Mouse (Mus musculus) left cerebral cortex, postnatal 25 days (tissue): Measurements from ENCODE around the gene Pxk. TPM values are rescaled to one million over a fixed set of nuclear protein-coding genes. Genes with fewer than 3 reads are reported as not detected.

Experiments
- DNase-seq, 2 experiments: peaks; one replicate each; pipeline ENCODE4 v3.0.0; 2022; ENCODE audit warnings: low spot score in 2 of 2, mixed read lengths in 1 of 2
- intact Hi-C: fragments of 180-260 bp; cut with DNase I; formaldehyde crosslinking; loops from one replicate; pipeline ENCODE4 v1.15.1; 2025
- total RNA-seq, 2 experiments: library from RNA; stranded (reverse); gene quantifications; 2 replicates each; pipeline ENCODE4 v1.2.3; 2021

Gene Pxk
- total RNA-seq, 2 experiments from 2014 or later: 30.2 to 33.4 TPM

DNA sequence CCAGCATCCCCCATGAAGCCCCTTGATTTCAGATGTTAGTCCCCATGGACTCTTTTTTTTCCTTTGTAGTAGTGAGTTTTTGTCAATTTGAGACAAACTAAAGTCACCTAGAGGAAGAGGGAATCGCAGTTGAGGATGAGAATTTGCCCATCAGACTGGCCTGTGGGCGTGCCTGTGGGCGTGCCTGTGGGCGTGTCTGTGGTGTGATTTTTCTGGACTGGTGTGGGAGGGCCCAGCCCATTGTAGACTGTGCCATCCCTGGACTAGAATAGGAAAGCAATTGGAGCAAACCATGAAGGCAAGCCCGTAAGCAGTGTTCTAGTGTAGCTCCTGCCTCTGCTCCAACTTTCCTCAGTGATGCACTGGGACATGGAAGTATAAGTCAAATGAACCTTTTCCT is 78.2 kb downstream of the Pxk start:
- intact Hi-C loops: no loop called here
- DNase-seq: no peak

DNA sequence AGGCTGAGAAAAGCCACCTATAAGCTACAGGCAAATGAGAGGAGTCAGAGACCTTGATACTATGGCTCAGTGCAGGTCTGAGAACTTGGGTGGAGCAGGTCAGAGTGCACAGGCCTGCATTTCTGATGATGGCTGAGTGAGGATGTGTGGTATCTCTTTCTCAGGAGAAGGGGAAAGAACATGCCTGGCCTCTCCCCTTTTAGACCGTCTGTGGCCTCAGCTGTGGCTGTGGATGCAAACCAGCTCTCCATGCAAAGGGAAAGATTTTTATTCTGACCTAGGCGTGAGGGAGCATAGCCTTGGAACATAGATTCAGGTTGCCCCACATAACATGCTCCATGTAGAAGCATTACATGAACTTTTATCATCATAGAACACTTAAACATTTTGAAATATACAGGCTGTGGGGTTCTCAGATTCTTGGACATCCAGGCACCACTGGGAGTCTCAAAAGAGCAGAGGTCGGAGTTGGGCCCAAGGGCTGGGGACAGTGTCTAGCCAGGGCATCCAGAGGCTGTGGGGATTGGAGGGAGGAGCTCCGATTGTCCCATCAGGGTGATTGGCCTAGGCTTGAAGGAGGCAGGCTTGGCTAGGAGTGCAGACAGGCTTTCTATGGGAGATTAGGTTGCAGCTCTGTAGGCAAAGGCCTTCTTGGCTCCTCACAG is 82.5 kb downstream of the Pxk start:
- DNase-seq: no peak
- intact Hi-C loops: loop anchor here (5.0 kb wide), 2 partner anchors 67 to 167 kb away; no protein-coding TSS in a partner anchor

DNA sequence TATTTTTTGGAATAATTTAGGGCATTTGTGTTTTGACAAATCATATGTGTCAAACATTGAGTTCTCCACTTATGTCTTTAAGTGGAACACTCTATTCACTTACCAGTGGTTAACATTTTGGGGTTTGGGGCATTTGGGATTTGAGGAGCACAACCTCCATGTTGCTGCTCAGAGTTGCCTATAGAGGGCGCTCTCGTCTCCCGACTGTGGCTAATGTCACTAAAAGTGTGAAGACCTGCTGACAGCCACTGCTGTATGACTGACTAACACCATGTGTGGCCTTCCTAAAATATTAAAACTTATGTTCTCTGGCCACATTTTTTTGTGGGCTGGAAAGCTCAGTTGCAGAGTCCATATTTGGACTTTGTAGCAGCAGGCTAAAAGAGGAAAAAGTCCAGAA is 85.3 kb downstream of the Pxk start:
- intact Hi-C loops: loop anchor here (5.0 kb wide), 2 partner anchors 64 to 164 kb away; no protein-coding TSS in a partner anchor
- peak in 1 of 2 experiments; percentile 28 for DNase-seq

DNA sequence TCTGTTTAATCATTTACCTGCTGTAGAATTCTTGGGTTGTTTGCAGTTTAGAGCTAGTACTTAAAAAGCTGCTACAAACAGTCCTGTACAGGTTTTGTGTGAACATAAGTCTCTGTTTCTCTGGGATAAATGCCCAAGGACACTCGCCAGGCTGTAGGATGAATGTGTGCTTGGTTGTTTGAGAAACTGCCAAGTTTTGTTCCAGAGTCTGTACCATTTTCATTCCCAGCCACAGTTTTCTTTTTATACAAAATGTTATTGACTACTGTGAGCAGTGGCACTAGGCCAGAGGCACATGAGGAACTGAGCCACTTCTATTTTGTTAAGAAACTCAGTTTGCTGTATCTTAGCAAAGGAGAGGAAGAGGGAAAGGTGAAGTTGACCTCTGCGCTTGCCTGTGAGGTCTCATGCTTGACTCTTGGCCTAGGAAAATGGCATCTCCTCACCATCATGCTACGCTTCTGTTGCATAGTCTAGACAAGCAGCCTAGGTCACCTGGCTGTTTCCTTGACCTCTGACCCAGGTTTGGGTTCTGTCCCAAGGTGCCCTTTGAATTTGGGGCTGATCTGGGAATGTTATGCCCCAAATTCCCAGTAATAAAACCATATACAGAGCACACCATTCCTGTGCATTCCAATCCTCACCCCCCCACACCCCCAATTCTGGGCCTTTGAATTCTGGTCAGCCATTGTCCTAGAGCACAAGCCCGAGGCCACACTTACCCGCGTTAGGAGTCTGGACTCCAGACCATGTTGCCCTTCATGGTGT is 88.5 kb downstream of the Pxk start:
- peak; percentile 75 to 96 for DNase-seq
- intact Hi-C loops: loop anchor here (1.0 kb wide), 1 partner anchor 23 kb away; no protein-coding TSS in a partner anchor

DNA sequence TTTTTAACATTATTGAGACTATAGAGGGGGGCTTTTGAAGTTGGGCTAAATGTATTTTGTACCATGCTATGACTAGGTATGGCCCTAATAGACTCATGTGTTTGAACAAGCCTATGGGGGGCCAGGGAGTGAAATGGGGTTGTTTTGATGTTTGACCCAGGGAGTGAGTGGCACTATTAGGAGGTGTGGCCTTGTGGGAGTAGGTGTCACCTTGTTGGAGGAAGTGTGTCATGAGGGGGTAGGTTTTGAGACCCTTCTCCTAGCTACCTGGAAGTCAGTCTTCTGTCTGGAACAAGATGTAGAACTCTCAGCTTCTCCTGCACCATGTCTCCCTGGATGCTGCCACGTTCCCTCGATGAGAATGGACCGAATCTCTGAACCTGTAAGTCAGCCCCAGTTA is 92.5 kb downstream of the Pxk start:
- intact Hi-C loops: no loop called here
- no peak for DNase-seq

DNA sequence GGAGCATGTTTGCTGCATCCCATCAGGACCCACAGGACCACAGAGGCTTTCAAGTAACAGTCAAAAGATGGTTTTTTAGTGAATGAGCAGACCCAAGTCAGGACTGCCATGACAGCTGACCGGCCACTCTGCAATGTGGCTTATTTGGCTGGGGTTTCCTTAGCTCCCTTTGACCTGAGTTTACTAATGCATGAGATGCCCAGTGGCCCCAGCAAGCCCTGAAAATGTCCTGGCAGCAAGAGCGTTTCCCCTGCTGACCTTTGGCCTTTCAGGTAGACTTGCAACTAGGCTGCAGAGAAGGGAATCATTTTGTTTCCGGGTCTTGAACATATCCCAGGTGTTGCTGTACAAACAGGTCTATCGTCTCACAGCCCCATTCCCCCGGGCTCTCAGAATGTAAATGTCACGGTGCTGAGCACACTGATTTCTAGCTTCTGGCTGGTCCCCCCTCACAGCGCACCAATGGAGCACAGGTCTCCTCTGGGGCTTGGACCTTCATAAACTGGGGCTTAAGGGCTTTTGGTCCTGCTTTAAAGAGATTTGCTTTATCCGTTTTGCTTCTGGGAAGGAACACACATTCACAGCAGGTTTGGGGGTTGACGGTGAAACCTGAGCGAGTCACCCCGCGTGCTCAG is 93.4 kb downstream of the Pxk start:
- DNase-seq: no peak
- intact Hi-C loops: no loop called here

DNA sequence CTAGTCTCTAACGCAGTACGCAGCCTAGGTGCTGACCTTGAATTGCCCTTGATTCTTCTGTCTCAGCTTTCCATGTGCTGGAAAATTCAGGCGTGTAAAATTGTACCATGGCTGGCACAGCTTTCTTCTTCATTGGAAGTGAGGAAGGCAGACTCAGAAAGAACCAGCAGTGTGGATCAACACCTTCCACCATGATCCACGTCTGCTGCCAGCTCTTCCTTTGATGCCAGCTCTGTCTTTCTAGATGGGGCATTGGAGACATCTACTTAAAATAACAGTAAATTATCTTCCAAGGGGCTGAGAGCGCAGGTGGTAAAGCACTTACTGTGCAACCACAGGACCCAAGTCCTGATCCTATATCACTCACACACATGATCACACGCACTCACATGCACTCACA is 94.7 kb downstream of the Pxk start:
- no peak for DNase-seq
- intact Hi-C loops: no loop called here

DNA sequence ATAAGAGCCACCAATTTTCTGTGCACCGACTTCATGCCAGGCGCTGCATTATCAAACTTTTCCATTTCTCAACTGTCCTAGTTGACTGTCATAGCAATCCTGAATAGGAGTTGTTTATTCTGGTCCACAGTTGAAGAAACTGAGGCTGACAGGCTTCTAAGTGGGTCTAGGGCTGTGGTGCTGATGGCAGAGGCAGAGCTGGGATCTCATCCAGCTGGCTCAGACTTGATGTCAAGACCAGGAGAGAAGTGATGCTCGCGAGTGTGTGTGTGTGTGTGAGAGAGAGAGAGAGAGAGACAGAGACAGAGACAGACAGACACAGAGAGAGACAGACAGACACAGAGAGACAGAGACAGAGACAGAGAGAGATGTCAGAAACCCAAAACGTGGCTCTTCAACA is 102.8 kb downstream of the Pxk start:
- intact Hi-C loops: no loop called here
- no peak for DNase-seq

DNA sequence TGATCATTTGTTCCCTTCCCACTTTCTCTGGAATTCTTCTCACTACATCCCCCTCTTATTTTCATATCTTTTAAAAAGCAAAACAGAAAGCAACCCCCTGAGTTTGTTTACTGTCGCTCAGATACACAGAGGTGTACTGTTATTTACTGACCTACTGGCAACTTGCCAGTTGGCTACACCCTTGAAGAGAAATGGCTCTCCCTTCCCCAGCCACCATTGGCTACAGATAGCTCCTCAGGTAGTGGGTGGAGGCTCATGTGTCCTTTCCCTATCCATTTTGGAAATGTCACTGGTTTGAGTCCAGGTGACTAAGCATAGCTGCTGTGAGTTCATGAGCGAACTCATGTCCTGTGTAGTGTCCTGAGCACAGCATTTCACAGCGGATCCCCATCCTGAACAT is 103.7 kb downstream of the Pxk start:
- intact Hi-C loops: no loop called here
- DNase-seq: no peak

DNA sequence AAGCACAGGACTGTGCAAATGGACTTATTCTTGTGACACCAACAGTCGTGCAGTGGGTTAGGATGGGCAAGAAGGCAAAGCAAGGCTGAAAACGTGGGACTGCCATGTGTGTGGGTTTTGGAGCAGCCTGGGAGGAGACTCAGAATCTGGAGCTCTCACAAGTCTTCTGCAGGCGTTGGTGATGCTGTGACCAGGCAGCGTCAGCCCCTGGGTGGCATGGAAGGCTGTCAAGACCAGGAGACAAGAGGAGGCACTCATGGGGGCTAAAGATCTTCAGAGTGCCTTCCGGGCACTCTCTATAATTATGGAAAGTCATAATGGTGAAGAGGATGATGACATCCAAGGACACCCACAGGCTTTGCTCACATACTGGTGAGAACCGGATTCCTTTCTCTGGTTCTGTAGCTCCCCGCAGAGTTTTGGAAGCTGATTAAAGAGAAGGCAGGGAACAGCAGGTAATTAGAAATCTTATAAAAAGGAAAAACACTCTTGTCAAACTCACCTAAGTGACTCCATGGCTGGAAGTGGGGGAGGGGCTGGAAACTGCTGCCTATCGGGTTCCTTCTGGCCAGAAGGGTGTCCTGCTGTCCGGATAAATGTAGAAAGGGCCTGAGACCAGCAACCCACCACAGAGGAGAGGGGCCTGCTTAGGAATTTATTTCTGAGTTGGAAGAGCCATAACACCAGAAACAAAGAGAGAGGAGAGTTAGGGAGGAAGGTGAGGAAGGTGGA is 108.3 kb downstream of the Pxk start:
- DNase-seq: peak in 1 of 2 experiments; percentile 72
- intact Hi-C loops: no loop called here

DNA sequence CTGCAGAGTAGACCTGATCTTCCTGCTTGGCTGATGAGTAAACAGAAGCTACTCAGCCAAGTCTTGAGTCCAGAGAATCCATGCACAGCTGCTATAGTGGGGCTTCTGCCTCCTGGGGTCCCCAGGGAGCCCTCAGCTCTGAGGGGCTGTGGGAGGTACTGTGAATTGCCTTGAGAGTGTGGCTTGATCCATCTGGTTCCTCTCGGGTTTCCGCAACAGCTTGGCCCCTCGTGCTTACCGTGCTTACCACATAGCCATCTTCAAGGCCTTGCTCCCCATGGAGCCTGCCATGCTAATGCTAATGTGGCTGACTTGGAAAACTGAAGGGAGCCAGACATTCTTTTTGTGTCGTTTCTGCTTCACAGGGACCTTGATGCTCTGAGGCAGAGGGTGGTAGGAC is 109.1 kb downstream of the Pxk start:
- no peak for DNase-seq
- intact Hi-C loops: no loop called here

DNA sequence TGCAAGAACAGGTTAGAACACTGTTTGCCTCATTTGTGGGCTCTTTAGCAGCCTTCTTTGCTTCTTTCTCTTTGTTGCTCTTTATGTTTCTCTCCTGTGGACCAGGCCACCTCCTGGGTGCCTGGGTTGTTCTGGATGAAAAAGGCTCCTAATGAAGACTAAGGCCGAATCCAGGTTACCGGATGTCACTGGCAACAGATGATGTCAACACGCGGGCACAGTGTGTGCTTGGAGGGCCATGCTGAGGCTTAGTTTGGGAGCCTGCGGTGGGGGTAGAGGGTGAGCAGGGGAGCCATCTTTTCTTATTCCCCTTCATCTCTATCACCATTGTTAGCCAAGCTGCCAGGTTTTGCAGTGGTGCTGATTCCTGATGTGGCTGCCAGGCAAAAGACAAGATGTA is 109.5 kb downstream of the Pxk start:
- intact Hi-C loops: no loop called here

DNA sequence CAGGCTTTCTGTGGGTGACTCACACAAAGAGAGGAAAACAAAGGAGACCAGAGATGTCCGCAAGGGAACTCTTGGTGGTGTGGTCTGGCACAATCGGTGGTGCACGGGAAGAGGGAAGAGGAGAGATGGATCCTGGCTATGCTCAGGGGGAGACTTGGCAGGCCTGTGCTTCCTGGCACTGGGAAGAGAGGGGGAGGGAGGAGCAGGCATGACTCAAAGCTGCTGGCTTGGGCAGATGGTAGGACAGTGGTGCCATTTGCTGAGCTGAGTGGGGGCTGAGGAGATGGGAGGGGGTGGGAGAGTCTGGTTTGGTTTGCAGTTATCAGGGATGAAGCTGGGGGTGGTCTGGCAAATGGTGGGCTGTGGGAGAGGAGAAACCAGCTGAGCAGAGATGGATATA is 110.9 kb downstream of the Pxk start:
- intact Hi-C loops: loop anchor here (1.0 kb wide), 1 partner anchor 23 kb away; no protein-coding TSS in a partner anchor
- DNase-seq: peak; percentile 72 to 95

More for the DNA sequence above, 109.5 kb downstream of the Pxk start:
- no peak for DNase-seq

DNA sequence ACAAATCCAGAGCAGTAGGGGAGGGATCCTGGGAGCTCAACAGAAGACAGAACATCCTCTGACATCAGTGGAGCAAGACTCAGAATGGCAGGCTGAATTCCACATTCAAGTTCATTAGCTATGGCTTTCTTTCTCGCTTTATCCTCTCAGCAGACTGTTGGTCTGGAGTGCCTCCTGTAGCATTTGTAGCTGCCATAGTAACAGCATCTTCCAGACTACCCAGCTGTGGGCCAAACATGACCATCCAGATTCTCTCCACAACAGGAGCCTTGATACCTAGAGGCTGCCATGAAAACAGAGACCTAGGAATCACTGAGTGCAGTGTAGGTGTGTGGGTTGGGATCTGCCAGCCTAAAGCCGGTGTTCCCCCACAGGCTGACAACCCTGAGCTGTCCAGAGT is 111.9 kb downstream of the Pxk start:
- no peak for DNase-seq
- intact Hi-C loops: loop anchor here (1.0 to 5.0 kb wide), 2 partner anchors 24 to 113 kb away; partner anchors contain the start of gene Pxk

DNA sequence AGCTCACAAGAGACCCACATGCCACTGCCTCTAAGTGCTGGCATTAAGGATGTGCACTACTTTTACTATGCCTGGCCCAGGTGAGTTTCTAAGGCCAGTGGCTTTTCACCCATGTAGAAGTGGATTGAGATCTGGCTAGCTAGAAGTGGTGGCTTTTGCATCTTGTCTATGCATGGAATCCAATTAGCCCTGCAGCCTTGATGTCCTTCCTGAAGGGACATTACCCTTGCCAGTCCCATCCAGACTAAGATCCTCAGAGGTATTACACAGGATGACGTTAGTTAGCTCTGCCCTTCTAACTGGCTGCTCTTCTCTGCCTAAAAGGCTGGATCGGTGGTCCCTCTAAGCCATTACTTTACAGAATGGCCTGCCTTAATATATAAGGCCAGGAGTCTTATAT is 115.0 kb downstream of the Pxk start:
- intact Hi-C loops: loop anchor here (5.0 kb wide), 1 partner anchor 116 kb away; the partner anchor contains the start of gene Pxk

DNA sequence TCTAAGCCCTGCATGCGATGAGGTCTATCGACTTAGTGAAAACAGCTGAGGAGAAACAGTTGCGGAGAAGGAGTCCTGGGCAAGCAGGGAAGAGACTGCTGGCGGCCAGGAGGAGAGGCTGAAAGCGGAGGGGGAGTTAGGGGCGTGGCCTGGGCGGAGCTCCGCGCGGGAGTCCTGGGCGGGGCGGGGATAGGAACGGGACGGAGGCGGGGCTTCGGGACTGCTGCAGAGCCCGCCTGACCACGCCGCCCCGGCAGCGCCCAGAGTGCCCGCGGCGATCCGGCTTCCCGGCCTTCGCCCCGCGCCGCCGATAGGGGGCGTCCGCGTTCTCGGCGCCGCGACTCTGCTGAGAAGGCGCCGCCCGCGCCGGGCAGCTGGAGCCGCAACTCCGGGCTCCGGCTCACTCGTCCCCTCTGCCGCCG is 115.8 kb downstream of the Pxk start, which contains the start of gene Kctd6:
Gene Kctd6, plus strand, starts transcription at position 338 of the 422 bp plus-strand sequence.
- DNase-seq: peak; percentile 98
- intact Hi-C loops: loop anchor here (1.0 to 5.0 kb wide), 2 partner anchors 42 to 117 kb away; partner anchors contain the start of gene Pxk

More for the DNA sequence above, 115.0 kb downstream of the Pxk start:
- DNase-seq: no peak
